In genomic region chr2:127507077-127507774, GRCm38 (mm10) we compare ENCODE assay signal across 8 mouse cellular contexts. TPM values are rescaled to one million over a fixed set of nuclear protein-coding genes. Genes with fewer than 3 reads are reported as not detected.
DNase-seq lines count a peak whose midpoint lies in the region; ATAC-seq and TF ChIP-seq lines count a peak whose summit lies in the region.

No protein-coding gene starts in this region.

- peak; percentile 95 for TF ChIP-seq CTCF in midbrain, postnatal 0 days (IDR thresholded peaks at IDR 0.05)

- TF ChIP-seq POLR2A in limb, embryonic 14.5 days (IDR thresholded peaks at IDR 0.05; ENCODE audit: borderline replicate concordance, extremely low read depth, insufficient read depth, insufficient read length), result no peak

- peak; percentile 94 for DNase-seq in heart, adult 11 months
- DNase-seq in embryo, embryonic 10 days (ENCODE audit: low spot score), result peak; percentile 94
- DNase-seq in gastrocnemius, postnatal 25 days, result peak; percentile 41
- DNase-seq in kidney, adult 8-10 months, result peak; percentile 39 to 84
- peak; percentile 76 for DNase-seq in limb, embryonic 14.5 days (ENCODE audit: low spot score)
- DNase-seq in midbrain, postnatal 0 days (ENCODE audit: low spot score), result peak; percentile 86
- peak; percentile 60 to 80 for DNase-seq in spleen, postnatal 10 days (ENCODE audit: low spot score in 2 of 2)

- no peak overlapping the region for H3K4me3 ChIP-seq in heart, embryonic 11.5 days (ENCODE audit: low read depth, low read length)
- H3K4me3 ChIP-seq in limb, embryonic 14.5 days (replicated peaks; ENCODE audit: low read length), result no peak overlapping the region
- no peak overlapping the region for H3K4me3 ChIP-seq in midbrain, postnatal 0 days (ENCODE audit: low read depth, low read length)

- H3K9ac ChIP-seq in heart, embryonic 11.5 days (ENCODE audit: low read depth, low read length), result no peak overlapping the region
- H3K9ac ChIP-seq in limb, embryonic 14.5 days (ENCODE audit: low read depth, low read length, severe bottlenecking), result no peak overlapping the region
- no peak overlapping the region for H3K9ac ChIP-seq in midbrain, postnatal 0 days (replicated peaks; ENCODE audit: low read length, poor library complexity, severe bottlenecking)

- H3K36me3 ChIP-seq in heart, embryonic 11.5 days (ENCODE audit: control insufficient read depth, insufficient read depth, low read length), result no peaks in the 10 kb centered on the region
- H3K36me3 ChIP-seq in limb, embryonic 14.5 days (ENCODE audit: control insufficient read depth, insufficient read depth, low read length), result no peaks in the 10 kb centered on the region
- H3K36me3 ChIP-seq in midbrain, postnatal 0 days (ENCODE audit: insufficient read depth, low read length), result 0 out of 2 replicates have a peak, but pooled peaks cover 11% of the 10 kb centered on the region

- H3K4me1 ChIP-seq in heart, embryonic 11.5 days (ENCODE audit: control insufficient read depth, insufficient read depth, low read length), result no peaks in the 10 kb centered on the region
- no peaks in the 10 kb centered on the region for H3K4me1 ChIP-seq in limb, embryonic 14.5 days (ENCODE audit: control insufficient read depth, insufficient read depth, low read length)
- H3K4me1 ChIP-seq in midbrain, postnatal 0 days (ENCODE audit: insufficient read depth, low read length), result 0 out of 2 replicates have a peak, but pooled peaks cover 3% of the 10 kb centered on the region

- H3K27me3 ChIP-seq in heart, embryonic 11.5 days (ENCODE audit: control insufficient read depth, insufficient read depth, low read length), result peaks cover 9% of the 10 kb centered on the region; the same call in 1 of the 2 replicates
- H3K27me3 ChIP-seq in limb, embryonic 14.5 days (ENCODE audit: control insufficient read depth, insufficient read depth, low read length), result no peaks in the 10 kb centered on the region
- no peaks in the 10 kb centered on the region for H3K27me3 ChIP-seq in midbrain, postnatal 0 days (ENCODE audit: insufficient read depth, low read length)

- no peak overlapping the region; the same call in 1 of the 2 replicates for H3K4me2 ChIP-seq in heart, embryonic 11.5 days
- H3K4me2 ChIP-seq in limb, embryonic 14.5 days (replicated peaks; ENCODE audit: low read depth, low read length, severe bottlenecking), result no peak overlapping the region
- no peak overlapping the region for H3K4me2 ChIP-seq in midbrain, postnatal 0 days (ENCODE audit: low read depth, low read length, poor library complexity, severe bottlenecking)

- WGBS in heart, embryonic 11.5 days (ENCODE audit: insufficient replicate concordance), result 29% methylated on average over 7 of the region's 7 CpGs
- WGBS in limb, embryonic 14.5 days, result 31% methylated on average over 7 of the region's 7 CpGs
- WGBS in midbrain, postnatal 0 days, result 39% methylated on average over 7 of the region's 7 CpGs

- H3K9me3 ChIP-seq in heart, embryonic 11.5 days (replicated peaks; ENCODE audit: control insufficient read depth, low read length), result no peaks in the 10 kb centered on the region
- H3K9me3 ChIP-seq in limb, embryonic 14.5 days (ENCODE audit: control insufficient read depth, low read length), result no peaks in the 10 kb centered on the region
- no peaks in the 10 kb centered on the region for H3K9me3 ChIP-seq in midbrain, postnatal 0 days (ENCODE audit: low read length)

- no peak; the same call in 1 of the 2 replicates for ATAC-seq in heart, embryonic 11.5 days (replicated peaks; ENCODE audit: insufficient number of reproducible peaks, low FRiP score, low TSS enrichment)
- no peak for ATAC-seq in limb, embryonic 14.5 days (ENCODE audit: low FRiP score, low read depth)
- ATAC-seq in midbrain, postnatal 0 days (ENCODE audit: low FRiP score), result peak; percentile 67; the same call in 1 of the 2 replicates

- no peak overlapping the region for H3K27ac ChIP-seq in heart, embryonic 11.5 days (ENCODE audit: low read depth, low read length)
- no peak overlapping the region for H3K27ac ChIP-seq in limb, embryonic 14.5 days (replicated peaks; ENCODE audit: low read depth, low read length)
- H3K27ac ChIP-seq in midbrain, postnatal 0 days (ENCODE audit: low read depth, low read length), result no peak overlapping the region

RNA-seq across cellular contexts. Expression of gene Kcnip3, which starts 14.7 kb away (rescaled TPM):
- polyA plus RNA-seq in heart, embryonic 11.5 days (2014; fragmentation: Nextera tagmentation; extraction: Ambion mirVana), result 2.0 and 2.3 TPM in 2 replicates
- under 1 TPM; 0.28 to 0.38 TPM for total RNA-seq in gastrocnemius, postnatal 25 days (2021)
- 4.2 and 4.3 TPM in 2 replicates for polyA plus RNA-seq in limb, embryonic 14.5 days (2012; rRNA removed)
- polyA plus RNA-seq in limb, embryonic 14.5 days (2014; fragmentation: Nextera tagmentation; extraction: Ambion mirVana), result 2.3 and 3.2 TPM in 2 replicates
- 24.6 and 33.2 TPM in 2 replicates for total RNA-seq in midbrain, postnatal 0 days (2014; rRNA removed)
- 14.2 and 17.1 TPM in 2 replicates for polyA plus RNA-seq in midbrain, postnatal 0 days (2015; fragmentation: Nextera tagmentation; extraction: Ambion mirVana)

RNA-seq across cellular contexts. Expression of gene Prom2, which starts 34.0 kb away (rescaled TPM):
- polyA plus RNA-seq in heart, embryonic 11.5 days (2014; fragmentation: Nextera tagmentation; extraction: Ambion mirVana), result 0.39 TPM in 1 of 2 replicates, not detected in the other
- not detected for total RNA-seq in gastrocnemius, postnatal 25 days (2021)
- 10.3 and 10.6 TPM in 2 replicates for polyA plus RNA-seq in limb, embryonic 14.5 days (2012; rRNA removed)
- 9.3 and 9.5 TPM in 2 replicates for polyA plus RNA-seq in limb, embryonic 14.5 days (2014; fragmentation: Nextera tagmentation; extraction: Ambion mirVana)
- total RNA-seq in midbrain, postnatal 0 days (2014; rRNA removed), result 0.44 TPM in 1 of 2 replicates, not detected in the other
- 0.06 and 0.09 TPM in 2 replicates for polyA plus RNA-seq in midbrain, postnatal 0 days (2015; fragmentation: Nextera tagmentation; extraction: Ambion mirVana)

Comparison
In these comparisons a context has a peak if more than half of its experiments do, and no peak if none do; other contexts are left out.
1. DNase-seq: peak in every context shown above with its lines; median percentile 94 in heart, adult 11 months; 94 in embryo, embryonic 10 days; 86 in midbrain, postnatal 0 days; 76 in limb, embryonic 14.5 days; 70 in spleen, postnatal 10 days; 62 in kidney, adult 8-10 months; 41 in gastrocnemius, postnatal 25 days.